Mouse (Mus musculus) erythroblast, embryonic 14.5 days (primary cell): ENCODE measurements around the gene Gmds.

Source experiments
- GATA1 ChIP-seq: IDR thresholded peaks from 2 replicates; pipeline ENCODE4 v1.6.1; 2012; ENCODE audit warnings: low read length, inconsistent platforms, mixed read lengths
- TAL1 ChIP-seq: IDR thresholded peaks from 3 replicates; pipeline ENCODE4 v1.6.1; 2012; ENCODE audit warnings: low read length, inconsistent platforms, mixed read lengths

- TF ChIP-seq TAL1 (no peak), GATA1 (no peak)
Measured at GRCm38 (mm10) chr13:32272937-32273496, 65.5 kb downstream of the Gmds start.
